Mouse (Mus musculus): Measurements from ENCODE around the gene Gm20806.
"Not testable (repeated sequence)": the region's sequence is repeated elsewhere in the genome, so short reads cannot be mapped to it uniquely, and the experiment has no call there.

Gm20806 gene

GRCm38 (mm10) chrY:78837956-78838355 lies at the start of gene Gm20806:
TSS of gene Gm20806 (minus strand) at chrY:78838056.
- not testable (repeated sequence) for DNase-seq

Measured in kidney, adult 9 months (tissue).